Mouse (Mus musculus) liver, postnatal 0 days (tissue): ENCODE measurements around the gene Usp29. TPM values are rescaled to one million over a fixed set of nuclear protein-coding genes. Genes with fewer than 3 reads are reported as not detected.

ENCODE experiments used
- ATAC-seq: fragments of 200-750 bp; cut with Nextera tagmentation; 2 replicates; pipeline ENCODE4 v1.8.0; 2017; ENCODE audit warnings: mild to moderate bottlenecking, moderate library complexity
- DNase-seq: peaks from one replicate; pipeline ENCODE4 v3.0.0-alpha.2; 2016
- H3K27ac ChIP-seq: fragments of 300-500 bp; sonication (generic); 2 replicates; pipeline ENCODE4 v1.5.1; 2014; ENCODE audit warnings: antibody characterized with exemption, moderate library complexity, mild to moderate bottlenecking, low read depth
- H3K27me3 ChIP-seq: fragments of 300-500 bp; sonication (generic); 2 replicates; pipeline ENCODE4 v1.6.1; 2014; ENCODE audit warnings: low read length, control low read depth, mixed read lengths; ENCODE audit not compliant: insufficient read depth
- H3K36me3 ChIP-seq: fragments of 300-500 bp; sonication (generic); replicated peaks from 2 replicates; pipeline ENCODE4 v1.6.1; 2014; ENCODE audit warnings: mild to moderate bottlenecking, control low read depth, low read length, moderate library complexity, mixed read lengths; ENCODE audit not compliant: insufficient read depth
- H3K4me1 ChIP-seq: fragments of 300-500 bp; sonication (generic); 2 replicates; pipeline ENCODE4 v1.6.1; 2014; ENCODE audit warnings: antibody characterized with exemption, mild to moderate bottlenecking, control low read depth; ENCODE audit not compliant: insufficient read depth
- H3K4me2 ChIP-seq: fragments of 300-500 bp; sonication (generic); 2 replicates; pipeline ENCODE4 v1.6.1; 2014; ENCODE audit warnings: low read depth, mild to moderate bottlenecking, low read length, moderate library complexity, mixed read lengths
- H3K4me3 ChIP-seq: fragments of 300-500 bp; sonication (generic); 2 replicates; pipeline ENCODE4 v1.5.1; 2014; ENCODE audit warnings: low read depth, low read length
- H3K9ac ChIP-seq: fragments of 300-500 bp; sonication (generic); replicated peaks from 2 replicates; pipeline ENCODE4 v1.6.1; 2014; ENCODE audit warnings: mild to moderate bottlenecking, moderate library complexity
- H3K9me3 ChIP-seq: fragments of 300-500 bp; sonication (generic); 2 replicates; pipeline ENCODE4 v1.6.1; 2016; ENCODE audit warnings: mild to moderate bottlenecking, control low read depth, low read length, mixed read lengths
- CTCF ChIP-seq: sonication (generic); IDR thresholded peaks from 2 replicates; pipeline ENCODE4 v1.5.1; 2016; ENCODE audit warnings: antibody characterized with exemption, low read depth
- EP300 ChIP-seq: IDR thresholded peaks from 2 replicates; pipeline ENCODE4 v1.6.1; 2016; ENCODE audit warnings: antibody characterized with exemption, low read depth, mild to moderate bottlenecking
- WGBS: fragments of 180-500 bp; shearing (Covaris S2); extraction: QIAGEN DNeasy Blood & Tissue Kit; methylation state at CpG from one replicate; pipeline ENCODE4 v1.1.7; 2014; ENCODE audit not compliant: insufficient replicate concordance; 5-methylcytosine and 5-hydroxymethylcytosine counted together
- polyA plus RNA-seq: library from polyadenylated mRNA; unstranded; fragments of >200 nt; fragmentation: Nextera tagmentation; extraction: Ambion mirVana; gene quantifications from 2 replicates; pipeline ENCODE4 v1.2.1, GENCODE M21; 2015

Gene Usp29
- polyA plus RNA-seq = 1.1 and 1.5 TPM in 2 replicates

- peak within 1 kb of the TSS; percentile 53 for H3K4me3 ChIP-seq
- peak; percentile 79 for DNase-seq
- H3K4me2 ChIP-seq = peak within 1 kb of the TSS; percentile 59
- H3K27me3 ChIP-seq = no peaks in the 10 kb centered on the region
- H3K9me3 ChIP-seq = peaks cover 12% of the 10 kb centered on the region; the same call in 1 of the 2 replicates
- 64% methylated on average over 24 of the region's 24 CpGs for WGBS
- peak within 1 kb of the TSS; percentile 66 for H3K9ac ChIP-seq
- H3K36me3 ChIP-seq = peaks cover 3% of the 10 kb centered on the region
- H3K27ac ChIP-seq = peak within 1 kb of the TSS; percentile 87
- TF ChIP-seq EP300 (no peak), CTCF (0 out of 2 replicates have a peak, but pooled peaks have one; percentile 14)
- ATAC-seq = peak; percentile 29
- no peaks in the 10 kb centered on the region for H3K4me1 ChIP-seq
Measured at GRCm38 (mm10) chr7:6730241-6730640, at the start of gene Usp29, which contains the start of gene Peg3. Gene Usp29, plus strand, starts transcription at chr7:6730578. Gene Peg3, minus strand, starts transcription at chr7:6730431.

DNA sequence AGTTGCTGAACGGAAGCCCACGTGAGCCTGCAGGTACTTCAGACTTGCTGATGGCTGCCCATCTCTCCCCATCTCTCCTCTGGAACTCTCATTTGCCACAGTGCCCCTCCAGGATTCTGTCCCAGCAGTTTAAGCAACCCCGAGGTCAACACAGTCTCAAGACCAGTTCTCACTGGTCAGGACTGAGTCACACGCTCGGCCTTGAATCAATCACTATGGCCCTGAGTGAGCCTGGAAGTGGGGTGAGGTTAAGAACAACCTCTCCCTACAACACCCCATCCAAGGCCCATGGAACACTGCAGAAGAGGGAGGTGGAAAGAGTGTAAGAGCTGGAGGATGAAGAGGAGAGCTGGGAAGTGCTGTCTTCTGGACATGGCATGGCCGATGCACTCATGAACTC is 44.9 kb upstream of the Usp29 start:
- no peak for ATAC-seq
- H3K4me1 ChIP-seq = no peaks in the 10 kb centered on the region
- H3K36me3 ChIP-seq = no peaks in the 10 kb centered on the region
- H3K4me2 ChIP-seq = no peak overlapping the region
- TF ChIP-seq CTCF (no peak), EP300 (no peak)
- no peak overlapping the region for H3K9ac ChIP-seq
- H3K4me3 ChIP-seq = no peak overlapping the region
- no peaks in the 10 kb centered on the region for H3K9me3 ChIP-seq
- no peak for DNase-seq
- H3K27ac ChIP-seq = no peak overlapping the region
- no peaks in the 10 kb centered on the region for H3K27me3 ChIP-seq
- WGBS = 82% methylated on average over 6 of the region's 6 CpGs

DNA sequence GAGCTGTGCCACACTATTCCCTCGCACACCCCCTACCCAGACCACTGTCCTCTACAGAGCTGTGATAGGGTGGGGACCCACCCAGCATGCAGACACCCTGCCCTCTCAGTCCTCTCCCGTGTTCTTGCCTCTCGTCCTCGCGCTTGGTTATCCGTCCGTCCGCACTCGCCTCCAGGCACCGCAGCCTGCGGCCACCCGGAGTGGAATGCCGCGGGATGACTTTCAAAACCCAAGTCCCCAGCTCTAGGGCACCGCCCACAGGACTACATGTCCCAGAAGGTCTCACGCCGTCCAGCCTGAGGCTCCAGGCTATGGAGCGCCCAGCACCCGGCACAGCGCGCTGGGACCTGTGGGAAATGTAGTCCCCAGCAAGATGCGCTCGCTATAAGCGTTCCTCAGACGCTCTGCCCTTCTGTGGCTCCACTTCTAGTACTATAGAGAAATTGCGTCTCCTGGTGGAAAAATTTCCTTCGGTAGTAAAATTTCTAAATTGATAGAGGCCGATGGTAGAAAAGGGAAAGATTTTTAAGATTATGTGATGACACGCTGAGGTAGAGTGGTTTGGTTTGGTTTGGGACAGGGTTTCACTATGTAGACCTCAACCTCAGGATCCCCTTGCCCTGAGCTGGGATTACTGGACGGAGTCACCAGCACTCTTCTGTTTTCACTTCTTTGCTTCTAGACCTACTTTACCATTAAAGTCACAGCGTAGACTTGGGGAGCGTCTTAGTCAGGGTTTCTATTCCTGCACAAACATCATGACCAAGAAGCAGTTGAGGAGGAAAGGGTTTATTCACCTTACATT is 33.9 kb upstream of the Usp29 start, which contains the start of gene Zim1:
TSS of gene Zim1 (minus strand) at position 210 of the 805 bp plus-strand sequence.
- Histone ChIP-seq H3K4me1 (no peaks in the 10 kb centered on the region), H3K9ac (peak within 1 kb of the TSS; percentile 39; the same call in 1 of the 2 replicates), H3K36me3 (no peaks in the 10 kb centered on the region), H3K4me3 (peak within 1 kb of the TSS; percentile 43), H3K4me2 (peak within 1 kb of the TSS; percentile 54), H3K9me3 (no peaks in the 10 kb centered on the region), H3K27me3 (no peaks in the 10 kb centered on the region), H3K27ac (no peak within 1 kb of the TSS)
- WGBS = 10% methylated on average over 32 of the region's 32 CpGs
- TF ChIP-seq CTCF (peak; percentile 6; the same call in 1 of the 2 replicates), EP300 (no peak)
- peak; percentile 80 for DNase-seq
- peak; percentile 99 for ATAC-seq

DNA sequence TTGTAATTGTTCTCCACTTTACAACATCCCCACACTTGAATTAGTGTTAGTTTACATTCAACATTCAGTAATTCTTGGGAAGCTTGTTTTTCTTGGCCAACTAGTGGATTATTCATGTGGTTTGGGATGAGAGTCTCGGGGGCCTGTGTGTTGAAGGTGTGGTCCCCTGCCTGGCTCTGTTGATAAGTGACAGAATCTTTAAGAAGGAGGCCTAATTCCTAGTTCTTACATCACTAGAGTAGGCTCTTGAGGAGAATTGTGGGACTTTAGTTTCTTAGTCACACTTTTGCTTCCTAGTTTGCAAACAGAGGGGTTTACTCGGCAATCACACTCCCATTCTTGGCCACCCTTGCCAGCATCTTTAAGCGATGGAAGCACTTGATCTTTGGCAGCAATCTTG is 31.1 kb upstream of the Usp29 start:
- Histone ChIP-seq H3K4me3 (no peak overlapping the region), H3K9me3 (no peaks in the 10 kb centered on the region), H3K27ac (no peak overlapping the region), H3K27me3 (no peaks in the 10 kb centered on the region), H3K36me3 (no peaks in the 10 kb centered on the region), H3K4me1 (no peaks in the 10 kb centered on the region), H3K4me2 (no peak overlapping the region), H3K9ac (no peak overlapping the region)
- DNase-seq (no peak), ATAC-seq (no peak)
- TF ChIP-seq CTCF = no peak
- TF ChIP-seq EP300 = no peak
- 74% methylated on average over 3 of the region's 3 CpGs for WGBS

- WGBS = 85% methylated on average over 23 of the region's 23 CpGs
- Histone ChIP-seq H3K4me2 (no peak overlapping the region), H3K36me3 (peaks cover 17% of the 10 kb centered on the region), H3K4me3 (no peak overlapping the region), H3K27me3 (no peaks in the 10 kb centered on the region), H3K27ac (no peak overlapping the region), H3K4me1 (no peaks in the 10 kb centered on the region), H3K9ac (no peak overlapping the region), H3K9me3 (no peaks in the 10 kb centered on the region)
- DNase-seq (peak; percentile 10), ATAC-seq (no peak)
- TF ChIP-seq CTCF (no peak), EP300 (no peak)
Measured at GRCm38 (mm10) chr7:6707416-6708015, 22.9 kb upstream of the Usp29 start.

- Histone ChIP-seq H3K27ac (no peak overlapping the region), H3K9ac (no peak overlapping the region), H3K4me1 (no peaks in the 10 kb centered on the region), H3K9me3 (no peaks in the 10 kb centered on the region), H3K27me3 (no peaks in the 10 kb centered on the region), H3K4me3 (no peak overlapping the region), H3K36me3 (peaks cover 17% of the 10 kb centered on the region), H3K4me2 (no peak overlapping the region)
- ATAC-seq = no peak
- WGBS = 84% methylated on average over 17 of the region's 17 CpGs
- peak; percentile 10 for DNase-seq
- TF ChIP-seq CTCF (no peak), EP300 (no peak)
Measured at GRCm38 (mm10) chr7:6708451-6709180, 21.8 kb upstream of the Usp29 start.
